Mouse (Mus musculus) midbrain, postnatal 0 days (tissue): ENCODE results near the gene 1700025G04Rik. TPM values are rescaled to one million over a fixed set of nuclear protein-coding genes. Genes with fewer than 3 reads are reported as not detected.

ENCODE experiments used
- ATAC-seq: fragments of 200-750 bp; cut with Nextera tagmentation; 2 replicates; pipeline ENCODE4 v1.8.0; 2017; ENCODE audit warnings: moderate number of reproducible peaks, mild to moderate bottlenecking, moderate TSS enrichment, moderate library complexity; ENCODE audit not compliant: low FRiP score
- DNase-seq: peaks from one replicate; pipeline ENCODE4 v3.0.0-alpha.2; 2015; ENCODE audit warnings: low spot score
- H3K27ac ChIP-seq: fragments of 300-500 bp; sonication (generic); 2 replicates; pipeline ENCODE4 v1.5.1; 2014; ENCODE audit warnings: low read depth, mild to moderate bottlenecking, low read length, mixed read lengths
- H3K27me3 ChIP-seq: fragments of 300-500 bp; sonication (generic); 2 replicates; pipeline ENCODE4 v1.6.1; 2014; ENCODE audit warnings: low read length, control low read depth, mixed read lengths; ENCODE audit not compliant: insufficient read depth
- H3K36me3 ChIP-seq: fragments of 300-500 bp; sonication (generic); 2 replicates; pipeline ENCODE4 v1.6.1; 2014; ENCODE audit warnings: low read length, control low read depth, mixed read lengths; ENCODE audit not compliant: insufficient read depth
- H3K4me1 ChIP-seq: fragments of 300-500 bp; sonication (generic); 2 replicates; pipeline ENCODE4 v1.6.1; 2014; ENCODE audit warnings: mild to moderate bottlenecking, control low read depth, antibody characterized with exemption, low read length, mixed read lengths; ENCODE audit not compliant: insufficient read depth
- H3K4me2 ChIP-seq: fragments of 300-500 bp; sonication (generic); 2 replicates; pipeline ENCODE4 v1.6.1; 2014; ENCODE audit warnings: low read depth, mild to moderate bottlenecking, low read length, mixed read lengths; ENCODE audit not compliant: poor library complexity, severe bottlenecking
- H3K4me3 ChIP-seq: fragments of 300-500 bp; sonication (generic); 2 replicates; pipeline ENCODE4 v1.5.1; 2014; ENCODE audit warnings: low read depth, mild to moderate bottlenecking, low read length, moderate library complexity
- H3K9ac ChIP-seq: fragments of 300-500 bp; sonication (generic); replicated peaks from 2 replicates; pipeline ENCODE4 v1.6.1; 2014; ENCODE audit warnings: mild to moderate bottlenecking, low read length, moderate library complexity, mixed read lengths; ENCODE audit not compliant: poor library complexity, severe bottlenecking
- H3K9me3 ChIP-seq: fragments of 300-500 bp; sonication (generic); 2 replicates; pipeline ENCODE4 v1.6.1; 2016; ENCODE audit warnings: low read length, control low read depth
- CTCF ChIP-seq: IDR thresholded peaks from 2 replicates; pipeline ENCODE4 v1.5.1; 2016; ENCODE audit warnings: antibody characterized with exemption, mild to moderate bottlenecking
- WGBS: fragments of 180-500 bp; shearing (Covaris S2); extraction: QIAGEN DNeasy Blood & Tissue Kit; methylation state at CpG from one replicate; pipeline ENCODE4 v1.1.7; 2014; 5-methylcytosine and 5-hydroxymethylcytosine counted together
- polyA plus RNA-seq: library from polyadenylated mRNA; unstranded; fragments of >200 nt; fragmentation: Nextera tagmentation; extraction: Ambion mirVana; gene quantifications from 2 replicates; pipeline ENCODE4 v1.2.1, GENCODE M21; 2015
- total RNA-seq: library from RNA; depleted of rRNA; stranded (reverse); fragments of >200 nt; gene quantifications from 2 replicates; pipeline ENCODE4 v1.2.3, GENCODE M21; 2014

The 1700025G04Rik gene
- total and polyA plus RNA-seq, 2 experiments from 2014 or later: 22.6 to 24.0 TPM

DNA sequence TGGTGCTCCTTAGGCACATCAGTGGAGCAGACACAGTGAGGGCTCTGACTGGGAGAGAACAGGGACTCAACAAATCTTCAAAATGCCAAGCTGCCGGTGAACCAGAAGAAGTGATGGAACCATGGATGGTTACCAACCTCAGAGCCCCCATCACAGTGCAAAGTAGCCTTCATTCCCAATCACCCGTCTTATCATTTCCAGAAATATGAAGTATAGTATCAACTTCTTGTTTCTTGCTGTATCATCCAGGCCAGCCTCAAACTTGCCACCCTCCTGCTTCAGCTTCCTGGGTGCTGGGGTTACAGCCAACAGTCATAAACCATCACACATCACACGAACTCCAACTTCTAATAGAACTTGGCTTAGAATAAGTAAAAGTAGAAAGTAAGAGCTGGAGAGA lies 73.3 kb downstream of the 1700025G04Rik start:
- ATAC-seq (no peak), DNase-seq (no peak)
- H3K9ac ChIP-seq: no peak overlapping the region
- H3K4me1 ChIP-seq: no peaks in the 10 kb centered on the region
- no peak for TF ChIP-seq CTCF
- H3K9me3 ChIP-seq: no peaks in the 10 kb centered on the region
- H3K4me2 ChIP-seq: no peak overlapping the region
- no peaks in the 10 kb centered on the region for H3K27me3 ChIP-seq
- H3K27ac ChIP-seq: no peak overlapping the region
- H3K36me3 ChIP-seq: no peaks in the 10 kb centered on the region
- H3K4me3 ChIP-seq: no peak overlapping the region
- WGBS: 96% methylated on average over 3 of the region's 3 CpGs

DNA sequence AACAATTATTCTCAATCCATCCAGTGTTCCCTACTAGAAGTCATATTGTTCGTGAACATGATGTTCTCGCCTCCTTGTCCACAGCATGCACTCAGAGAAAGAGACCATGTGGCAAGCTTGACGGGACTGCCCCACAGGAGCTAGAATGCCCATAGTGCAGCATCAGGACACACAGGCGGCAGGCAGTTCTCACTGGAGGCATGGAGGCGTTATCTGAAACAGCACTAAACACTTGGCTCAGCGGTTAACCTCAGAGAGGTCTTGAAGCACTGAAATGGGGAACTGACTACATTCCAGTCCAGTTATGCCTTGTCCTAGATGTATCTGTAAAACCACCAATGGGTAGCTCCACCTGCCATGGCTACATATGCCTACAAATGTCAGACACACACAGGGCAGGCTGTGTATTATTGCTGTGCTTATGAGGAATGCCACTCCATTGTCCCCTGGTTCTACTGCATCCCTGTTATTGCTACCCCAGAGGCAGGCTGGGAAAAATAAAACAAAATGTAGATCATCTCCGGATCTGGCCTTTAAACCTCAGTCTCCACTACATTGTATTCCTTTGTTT lies 74.3 kb downstream of the 1700025G04Rik start:
- ATAC-seq (no peak), DNase-seq (no peak)
- WGBS: 85% methylated on average over 7 of the region's 7 CpGs
- Histone ChIP-seq H3K36me3 (no peaks in the 10 kb centered on the region), H3K9ac (no peak overlapping the region), H3K4me1 (no peaks in the 10 kb centered on the region), H3K27ac (no peak overlapping the region), H3K27me3 (no peaks in the 10 kb centered on the region), H3K4me2 (no peak overlapping the region), H3K9me3 (no peaks in the 10 kb centered on the region), H3K4me3 (no peak overlapping the region)
- TF ChIP-seq CTCF: no peak

DNA sequence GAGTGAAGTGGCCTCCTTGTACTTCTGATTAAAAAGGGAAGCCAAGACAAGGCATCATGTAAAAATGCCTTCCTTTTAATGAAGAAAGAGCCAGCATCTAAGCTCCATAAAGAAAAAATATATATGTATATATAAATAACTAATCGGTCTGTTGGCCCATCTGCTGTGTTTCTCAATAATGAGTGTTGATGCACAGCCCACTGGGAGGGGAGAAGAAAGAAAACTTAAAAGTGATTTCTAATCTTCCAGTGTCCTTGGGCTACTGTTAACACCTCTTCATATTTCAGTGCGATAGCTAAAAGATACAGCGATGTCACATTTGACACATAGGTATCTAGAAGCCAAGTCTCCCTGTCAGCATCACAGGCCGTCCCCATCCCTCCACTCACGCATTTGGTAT lies 78.2 kb downstream of the 1700025G04Rik start:
- Histone ChIP-seq H3K4me2 (no peak overlapping the region), H3K36me3 (no peaks in the 10 kb centered on the region), H3K27me3 (no peaks in the 10 kb centered on the region), H3K4me1 (peaks cover 4% of the 10 kb centered on the region; the same call in 1 of the 2 replicates), H3K9me3 (no peaks in the 10 kb centered on the region), H3K4me3 (no peak overlapping the region), H3K27ac (no peak overlapping the region), H3K9ac (no peak overlapping the region)
- WGBS: 68% methylated on average over 5 of the region's 5 CpGs
- no peak for TF ChIP-seq CTCF
- ATAC-seq (no peak), DNase-seq (no peak)

DNA sequence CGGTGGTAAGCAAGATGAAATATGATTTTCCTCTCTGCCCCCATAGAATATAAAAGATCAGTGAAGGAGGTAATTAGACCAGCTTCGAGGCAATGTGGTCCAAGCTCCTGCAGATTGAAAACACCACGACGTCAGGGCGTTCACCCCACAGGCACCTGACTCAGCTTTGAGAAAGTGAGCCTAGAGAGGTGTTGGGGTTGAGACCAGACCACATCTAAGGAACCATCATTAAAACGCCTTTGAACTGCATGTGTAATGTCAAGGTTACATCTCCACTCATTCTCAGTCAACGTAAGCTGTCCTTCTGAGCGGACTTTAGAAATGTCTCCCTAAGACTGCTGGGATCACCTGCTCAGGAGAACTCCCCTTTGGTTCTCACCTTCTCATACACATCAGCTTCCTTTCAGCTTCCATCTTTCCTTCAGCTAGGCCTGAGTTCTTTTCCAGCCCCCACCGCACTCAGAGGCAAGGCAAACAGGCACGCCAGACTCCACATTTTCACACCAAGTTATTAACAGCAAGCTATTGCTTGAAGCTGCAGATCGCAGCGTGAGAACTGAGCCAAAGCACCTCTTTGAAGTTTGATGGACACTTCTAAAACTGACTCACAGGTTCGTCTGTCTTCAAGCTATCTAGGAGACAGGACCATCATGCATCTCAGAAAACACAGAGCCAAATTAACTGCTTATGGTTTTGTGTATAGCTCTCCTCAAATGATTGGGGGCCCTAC lies 79.5 kb downstream of the 1700025G04Rik start:
- no peak overlapping the region for H3K27ac ChIP-seq
- no peaks in the 10 kb centered on the region for H3K9me3 ChIP-seq
- WGBS: 73% methylated on average over 13 of the region's 13 CpGs
- H3K36me3 ChIP-seq: 0 out of 2 replicates have a peak, but pooled peaks cover 3% of the 10 kb centered on the region
- H3K4me1 ChIP-seq: peaks cover 4% of the 10 kb centered on the region; the same call in 1 of the 2 replicates
- DNase-seq (no peak), ATAC-seq (no peak)
- TF ChIP-seq CTCF: no peak
- H3K9ac ChIP-seq: no peak overlapping the region
- H3K27me3 ChIP-seq: no peaks in the 10 kb centered on the region
- H3K4me2 ChIP-seq: no peak overlapping the region
- no peak overlapping the region for H3K4me3 ChIP-seq

DNA sequence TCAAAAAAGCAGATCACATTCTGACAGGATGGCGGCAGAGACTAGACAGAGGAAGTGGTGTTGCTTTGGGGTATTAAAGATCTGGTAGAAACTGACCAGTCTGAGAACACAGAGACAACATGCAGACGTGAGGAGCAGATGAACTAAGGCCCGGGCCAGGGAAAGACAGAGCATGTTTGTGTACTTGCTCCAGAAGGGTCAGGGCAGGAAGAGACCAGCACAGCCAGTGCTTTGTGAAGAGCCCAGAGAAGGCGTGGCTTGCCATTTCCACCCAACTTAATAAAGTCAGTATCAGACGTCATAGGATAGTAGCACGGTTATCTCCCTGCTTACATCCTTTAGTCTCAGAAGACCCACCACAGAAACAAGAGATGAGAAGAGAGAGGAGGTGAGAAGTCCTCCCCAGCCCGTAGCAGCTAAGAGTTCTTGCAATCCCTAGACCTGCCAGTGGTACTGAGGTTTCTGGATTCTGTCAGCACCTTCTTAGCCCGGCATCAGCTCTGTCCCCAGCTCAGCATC lies 81.4 kb downstream of the 1700025G04Rik start:
- Histone ChIP-seq H3K9me3 (no peaks in the 10 kb centered on the region), H3K4me1 (peaks cover 4% of the 10 kb centered on the region; the same call in 1 of the 2 replicates), H3K4me2 (no peak overlapping the region), H3K27ac (0 out of 2 replicates have a peak overlapping the region, but pooled peaks have one; percentile 18), H3K9ac (no peak overlapping the region), H3K27me3 (no peaks in the 10 kb centered on the region), H3K36me3 (0 out of 2 replicates have a peak, but pooled peaks cover 3% of the 10 kb centered on the region), H3K4me3 (no peak overlapping the region)
- DNase-seq (no peak), ATAC-seq (no peak)
- no peak for TF ChIP-seq CTCF
- 72% methylated on average over 8 of the region's 8 CpGs for WGBS

DNA sequence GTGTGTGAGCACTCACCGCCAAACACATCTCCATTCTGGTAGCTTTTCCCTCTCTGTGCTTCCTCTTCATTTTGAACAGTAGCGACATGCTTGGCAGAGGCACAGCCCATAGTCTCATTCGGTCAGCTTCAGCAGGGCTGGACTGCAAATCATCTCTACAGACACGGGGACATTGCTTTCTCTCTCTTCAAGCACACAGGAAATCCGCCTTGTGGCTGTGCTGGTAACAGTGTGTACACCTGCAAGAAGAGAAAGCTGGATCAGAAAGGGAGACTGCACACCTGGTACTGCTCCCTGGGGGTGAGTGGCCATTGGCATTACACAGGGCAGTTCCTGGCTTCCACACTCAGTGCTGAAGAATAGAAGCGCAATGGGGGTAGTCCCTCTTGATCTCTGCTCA lies 83.4 kb downstream of the 1700025G04Rik start:
- no peaks in the 10 kb centered on the region for H3K27me3 ChIP-seq
- no peak overlapping the region for H3K27ac ChIP-seq
- no peak overlapping the region for H3K4me2 ChIP-seq
- no peaks in the 10 kb centered on the region for H3K9me3 ChIP-seq
- peaks cover 4% of the 10 kb centered on the region; the same call in 1 of the 2 replicates for H3K4me1 ChIP-seq
- 0 out of 2 replicates have a peak, but pooled peaks cover 3% of the 10 kb centered on the region for H3K36me3 ChIP-seq
- no peak for ATAC-seq
- 92% methylated on average over 6 of the region's 6 CpGs for WGBS
- no peak for DNase-seq
- H3K4me3 ChIP-seq: no peak overlapping the region
- TF ChIP-seq CTCF: no peak
- no peak overlapping the region for H3K9ac ChIP-seq
